Mouse (Mus musculus) sigmoid colon, adult 10 weeks (tissue): ENCODE data around the gene Eppin. TPM values are rescaled to one million over a fixed set of nuclear protein-coding genes. Genes with fewer than 3 reads are reported as not detected.

Experiments used
- polyA plus RNA-seq: library from polyadenylated mRNA; stranded (reverse); fragments of 350-450 nt; fragmentation: Illumina TruSeq; extraction: RNeasy Lipid Tissue Mini Kit (QIAGEN cat#74804); gene quantifications from one replicate; pipeline ENCODE4 v1.2.3, GENCODE M21; 2014; ENCODE audit warnings: low read depth, low replicate concordance

Eppin gene
- not detected for polyA plus RNA-seq

GRCm38 (mm10) chr2:164593494-164593893, at the start of gene Eppin:
Eppin (minus strand) TSS chr2:164593594.

GRCm38 (mm10) chr2:164638696-164639095, 45.3 kb upstream of the Eppin start, which contains the start of gene Wfdc16:
Wfdc16 (minus strand) TSS chr2:164638796.

GRCm38 (mm10) chr2:164613471-164613870, 20.1 kb upstream of the Eppin start, which contains the start of the genes Wfdc6b and Wfdc8:
Wfdc6b (plus strand) TSS chr2:164613522.
Wfdc8 (minus strand) TSS chr2:164613626.

GRCm38 (mm10) chr2:164585025-164585725, 8.2 kb downstream of the Eppin start, which contains the start of gene Wfdc6a:
Wfdc6a (minus strand) TSS chr2:164585447.

GRCm38 (mm10) chr2:164573359-164573758, 20.0 kb downstream of the Eppin start, which contains the start of gene Spint3:
Spint3 (minus strand) TSS chr2:164573459.

GRCm38 (mm10) chr2:164562391-164563188, 30.8 kb downstream of the Eppin start, which contains the start of gene Wfdc2:
Wfdc2 (plus strand) TSS chr2:164562413.

Other genes starting within 250 kb of the Eppin start
- gene Slpi, start 204.5 kb downstream of the Eppin start, polyA plus RNA-seq, result not detected
- not detected for gene Rbpjl, start 190.5 kb downstream of the Eppin start, polyA plus RNA-seq
- gene Matn4, start 188.4 kb downstream of the Eppin start, polyA plus RNA-seq, result 0.85 TPM
- 255 TPM for gene Sdc4, start 149.7 kb downstream of the Eppin start, polyA plus RNA-seq
- 10.1 TPM for gene Sys1, start 136.6 kb downstream of the Eppin start, polyA plus RNA-seq
- not detected for gene Gm20458, start 132.6 kb downstream of the Eppin start, polyA plus RNA-seq
- not detected for gene Trp53tg5, start 119.9 kb downstream of the Eppin start, polyA plus RNA-seq
- gene Dbndd2, start 107.5 kb downstream of the Eppin start, polyA plus RNA-seq, result 6.6 TPM
- 8.1 TPM for gene Pigt, start 96.1 kb downstream of the Eppin start, polyA plus RNA-seq
- gene Wfdc2, start 31.2 kb downstream of the Eppin start, polyA plus RNA-seq, result 30.2 TPM
- gene Spint3, start 20.1 kb downstream of the Eppin start, polyA plus RNA-seq, result not detected
- not detected for gene Wfdc6a, start 8.1 kb downstream of the Eppin start, polyA plus RNA-seq
- not detected for gene Wfdc6b, start 19.9 kb upstream of the Eppin start, polyA plus RNA-seq
- 0.50 TPM for gene Wfdc8, start 20.0 kb upstream of the Eppin start, polyA plus RNA-seq
- gene Wfdc16, start 45.2 kb upstream of the Eppin start, polyA plus RNA-seq, result not detected
- not detected for gene Wfdc10, start 62.5 kb upstream of the Eppin start, polyA plus RNA-seq
- gene Wfdc9, start 63.0 kb upstream of the Eppin start, polyA plus RNA-seq, result not detected
- not detected for gene Wfdc11, start 80.5 kb upstream of the Eppin start, polyA plus RNA-seq
- 0.57 TPM for gene Wfdc13, start 91.5 kb upstream of the Eppin start, polyA plus RNA-seq
- not detected for gene Spint4, start 104.9 kb upstream of the Eppin start, polyA plus RNA-seq
- not detected for gene Spint5, start 121.7 kb upstream of the Eppin start, polyA plus RNA-seq
- gene Wfdc3, start 152.3 kb upstream of the Eppin start, polyA plus RNA-seq, result 0.82 TPM
- 3.6 TPM for gene Dnttip1, start 152.4 kb upstream of the Eppin start, polyA plus RNA-seq
- 7.9 TPM for gene Ube2c, start 176.3 kb upstream of the Eppin start, polyA plus RNA-seq
- not detected for gene Tnnc2, start 186.4 kb upstream of the Eppin start, polyA plus RNA-seq
- 3.5 TPM for gene Snx21, start 192.2 kb upstream of the Eppin start, polyA plus RNA-seq
- gene Acot8, start 211.3 kb upstream of the Eppin start, polyA plus RNA-seq, result 4.1 TPM
- 2.7 TPM for gene Zswim3, start 211.5 kb upstream of the Eppin start, polyA plus RNA-seq
- gene Zswim1, start 229.1 kb upstream of the Eppin start, polyA plus RNA-seq, result 1.4 TPM
- gene Spata25, start 234.9 kb upstream of the Eppin start, polyA plus RNA-seq, result not detected
- gene Ctsa, start 239.3 kb upstream of the Eppin start, polyA plus RNA-seq, result 43.1 TPM
- gene Neurl2, start 239.9 kb upstream of the Eppin start, polyA plus RNA-seq, result not detected